Mouse (Mus musculus): ENCODE measurements around the gene Tmem200b. TPM values are rescaled to one million over a fixed set of nuclear protein-coding genes. Genes with fewer than 3 reads are reported as not detected.
A peak's percentile ranks its signal among the peaks of the same experiment; 100 is the strongest.

Gene Tmem200b
- polyA plus RNA-seq, 1 experiment: 2.3 TPM

DNA sequence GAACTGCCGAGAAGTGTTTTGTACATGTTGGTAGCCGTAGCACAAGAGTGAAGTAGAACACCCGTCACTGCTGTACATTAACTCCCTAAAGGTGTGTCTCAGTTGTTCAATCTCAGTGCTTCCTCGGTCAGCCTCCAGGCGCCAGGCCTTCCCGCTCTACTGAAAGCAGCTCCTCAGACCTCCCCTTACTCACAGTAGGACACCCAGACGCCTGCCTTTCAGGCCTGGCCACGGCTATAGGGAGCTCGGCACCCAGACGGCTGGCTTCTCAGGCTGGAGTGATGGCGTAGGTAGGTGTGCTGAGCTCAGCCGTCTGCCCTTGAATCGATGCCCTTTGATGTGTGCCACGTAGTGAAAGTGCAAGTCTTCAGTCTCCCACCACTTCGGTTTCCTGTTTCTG, 20.5 kb upstream of the Tmem200b start:
- TF ChIP-seq FOSL1 (IDR thresholded peaks at IDR 0.05; ENCODE audit: insufficient read depth, low read length, poor library complexity, severe bottlenecking) (no peak), CEBPB (IDR thresholded peaks at IDR 0.05; ENCODE audit: low read depth) (no peak), MYOD1 (IDR thresholded peaks at IDR 0.05; ENCODE audit: control insufficient read depth, insufficient read length, low read depth) (no peak), CTCF (IDR thresholded peaks at IDR 0.05; ENCODE audit: control insufficient read depth, insufficient read depth, insufficient read length) (no peak), MYOG (IDR thresholded peaks at IDR 0.05; ENCODE audit: control insufficient read depth, extremely low read depth, insufficient read length) (no peak), USF1 (IDR thresholded peaks at IDR 0.05; ENCODE audit: low read depth) (no peak)
- Histone ChIP-seq H3K4me3 (ENCODE audit: insufficient read depth, poor library complexity, severe bottlenecking) (no peak overlapping the region), H3K36me3 (ENCODE audit: control insufficient read depth, insufficient read depth) (peaks cover 68% of the 10 kb centered on the region), H3K79me2 (ENCODE audit: control insufficient read depth, insufficient read depth) (no peaks in the 10 kb centered on the region), H3ac (ENCODE audit: control insufficient read depth, insufficient read length, low read depth) (no peak overlapping the region), H3K79me3 (ENCODE audit: low read depth) (no peaks in the 10 kb centered on the region), H3K27me3 (ENCODE audit: control insufficient read depth, insufficient read depth, insufficient read length) (no peaks in the 10 kb centered on the region)

DNA sequence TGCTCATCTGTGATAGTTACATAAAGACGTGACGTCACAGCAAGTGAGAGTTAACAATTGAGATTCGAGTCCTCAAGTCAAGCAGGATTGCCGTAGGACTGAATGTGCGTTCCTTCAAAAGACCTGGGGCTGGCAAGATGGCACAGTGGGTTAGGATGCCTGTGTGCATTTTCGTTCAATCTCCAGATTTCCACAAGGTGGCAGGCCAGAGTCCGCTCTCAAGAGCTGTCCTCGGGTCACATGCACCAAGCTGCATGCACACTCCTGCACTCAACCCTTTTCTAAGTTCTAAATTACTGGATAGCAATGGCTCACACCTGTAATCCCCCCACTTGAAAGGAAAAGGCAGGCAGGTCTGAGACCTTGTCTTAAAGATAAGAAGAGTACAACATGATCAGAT, 17.1 kb upstream of the Tmem200b start:
- H3K27me3 ChIP-seq (ENCODE audit: control insufficient read depth, insufficient read depth, insufficient read length): no peaks in the 10 kb centered on the region
- TF ChIP-seq FOSL1 (IDR thresholded peaks at IDR 0.05; ENCODE audit: insufficient read depth, low read length, poor library complexity, severe bottlenecking): no peak
- TF ChIP-seq CEBPB (IDR thresholded peaks at IDR 0.05; ENCODE audit: low read depth): no peak
- TF ChIP-seq CTCF (IDR thresholded peaks at IDR 0.05; ENCODE audit: control insufficient read depth, insufficient read depth, insufficient read length): no peak
- TF ChIP-seq MAX (IDR thresholded peaks at IDR 0.05): no peak
- no peak for TF ChIP-seq USF1 (IDR thresholded peaks at IDR 0.05; ENCODE audit: low read depth)
- TF ChIP-seq MYOG (IDR thresholded peaks at IDR 0.05; ENCODE audit: control insufficient read depth, extremely low read depth, insufficient read length): no peak
- TF ChIP-seq MYOD1 (IDR thresholded peaks at IDR 0.05; ENCODE audit: control insufficient read depth, insufficient read length, low read depth): no peak
- H3ac ChIP-seq (ENCODE audit: control insufficient read depth, insufficient read length, low read depth): no peak overlapping the region
- H3K79me2 ChIP-seq (ENCODE audit: control insufficient read depth, insufficient read depth): no peaks in the 10 kb centered on the region
- H3K4me3 ChIP-seq (ENCODE audit: insufficient read depth, poor library complexity, severe bottlenecking): no peak overlapping the region
- no peaks in the 10 kb centered on the region for H3K79me3 ChIP-seq (ENCODE audit: low read depth)
- H3K36me3 ChIP-seq (ENCODE audit: control insufficient read depth, insufficient read depth): peaks cover 44% of the 10 kb centered on the region

DNA sequence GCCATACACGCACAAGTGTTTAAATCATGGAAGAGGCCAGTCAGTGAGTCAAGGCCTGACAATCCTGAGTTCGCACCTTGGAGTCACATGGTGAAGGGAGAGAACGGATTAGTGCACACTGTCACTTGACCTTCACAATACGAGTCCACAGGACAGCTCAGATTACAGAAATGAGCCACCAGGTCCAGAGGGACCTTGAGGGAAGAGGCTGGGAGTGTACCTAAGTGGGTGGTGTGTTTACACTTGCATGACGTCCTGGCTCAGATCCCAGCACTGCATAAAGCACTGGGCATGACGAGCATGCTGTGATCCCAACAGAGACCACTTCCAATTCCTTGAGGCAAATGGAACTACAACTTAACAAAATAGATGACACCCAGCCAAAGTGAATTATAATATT, 15.1 kb upstream of the Tmem200b start:
- no peaks in the 10 kb centered on the region for H3K27me3 ChIP-seq (ENCODE audit: control insufficient read depth, insufficient read depth, insufficient read length)
- TF ChIP-seq FOSL1 (IDR thresholded peaks at IDR 0.05; ENCODE audit: insufficient read depth, low read length, poor library complexity, severe bottlenecking) (no peak), MAX (IDR thresholded peaks at IDR 0.05) (peak; percentile 11)

DNA sequence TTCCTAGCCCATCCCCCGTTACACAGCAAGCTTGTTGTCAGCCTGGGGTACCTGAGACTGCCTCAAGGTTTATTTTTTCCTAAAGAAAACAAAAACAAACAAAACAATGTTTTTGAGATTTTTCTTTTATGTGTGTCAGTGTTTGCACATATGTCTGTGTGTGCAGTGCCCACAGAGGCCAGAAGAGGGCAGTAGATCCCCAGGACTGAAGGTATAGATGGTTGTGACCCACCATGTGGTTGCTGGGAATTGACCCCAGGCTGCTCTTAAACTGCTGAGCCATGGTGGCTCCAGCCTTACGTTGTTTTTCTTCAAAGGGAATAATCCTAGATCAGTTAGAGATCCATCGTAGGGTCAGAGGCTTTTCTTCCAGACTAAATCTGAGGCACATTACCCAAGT, 13.7 kb upstream of the Tmem200b start:
- Histone ChIP-seq H3K79me2 (ENCODE audit: control insufficient read depth, insufficient read depth) (no peaks in the 10 kb centered on the region), H3K4me3 (ENCODE audit: insufficient read depth, poor library complexity, severe bottlenecking) (no peak overlapping the region), H3K36me3 (ENCODE audit: control insufficient read depth, insufficient read depth) (peaks cover 14% of the 10 kb centered on the region), H3K27me3 (ENCODE audit: control insufficient read depth, insufficient read depth, insufficient read length) (no peaks in the 10 kb centered on the region), H3ac (ENCODE audit: control insufficient read depth, insufficient read length, low read depth) (no peak overlapping the region), H3K79me3 (ENCODE audit: low read depth) (no peaks in the 10 kb centered on the region)
- no peak for TF ChIP-seq CEBPB (IDR thresholded peaks at IDR 0.05; ENCODE audit: low read depth)
- TF ChIP-seq MYOG (IDR thresholded peaks at IDR 0.05; ENCODE audit: control insufficient read depth, extremely low read depth, insufficient read length): no peak
- no peak for TF ChIP-seq MAX (IDR thresholded peaks at IDR 0.05)
- no peak for TF ChIP-seq CTCF (IDR thresholded peaks at IDR 0.05; ENCODE audit: control insufficient read depth, insufficient read depth, insufficient read length)

More for the DNA sequence above, 15.1 kb upstream of the Tmem200b start:
- Histone ChIP-seq H3ac (ENCODE audit: control insufficient read depth, insufficient read length, low read depth) (no peak overlapping the region), H3K4me3 (ENCODE audit: insufficient read depth, poor library complexity, severe bottlenecking) (no peak overlapping the region), H3K79me3 (ENCODE audit: low read depth) (no peaks in the 10 kb centered on the region), H3K36me3 (ENCODE audit: control insufficient read depth, insufficient read depth) (peaks cover 26% of the 10 kb centered on the region), H3K79me2 (ENCODE audit: control insufficient read depth, insufficient read depth) (no peaks in the 10 kb centered on the region)

DNA sequence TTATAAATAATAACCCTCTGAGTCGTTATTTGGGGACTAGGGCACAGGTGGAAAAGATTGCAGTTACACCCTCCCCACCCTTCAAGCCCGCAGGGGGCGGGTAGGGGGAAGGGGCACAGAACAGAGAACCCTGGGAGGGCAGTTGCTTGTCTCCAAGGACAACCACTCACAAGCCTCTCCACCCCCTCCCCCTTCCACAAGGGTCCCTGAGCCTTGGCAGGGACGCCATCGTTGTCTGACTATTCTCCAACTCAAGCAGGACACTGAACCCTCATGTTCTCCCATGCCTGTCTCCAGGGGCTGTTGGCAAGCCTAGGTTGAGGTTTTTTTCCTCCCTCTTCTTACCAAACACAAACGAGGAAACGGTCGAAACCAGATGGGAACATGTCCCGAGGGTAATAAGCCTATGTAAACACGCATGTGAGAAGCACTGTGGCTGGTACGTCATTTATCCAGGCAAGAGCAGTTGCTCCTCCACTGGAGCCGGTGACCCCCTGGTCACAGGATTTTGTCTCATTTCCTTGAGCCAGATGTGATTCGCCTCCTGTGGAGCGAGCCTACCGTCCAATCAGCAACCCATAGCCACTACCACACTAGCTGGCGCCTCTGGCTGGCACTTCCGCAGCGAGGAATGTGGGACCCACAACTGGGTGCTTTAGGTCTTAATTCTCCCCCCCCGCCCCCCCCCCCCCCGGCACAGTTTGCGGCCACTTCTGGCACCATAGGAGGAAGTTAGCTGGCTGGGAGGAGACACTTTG, 11.2 kb upstream of the Tmem200b start:
- Histone ChIP-seq H3K36me3 (ENCODE audit: control insufficient read depth, insufficient read depth) (peaks cover 2% of the 10 kb centered on the region), H3K79me3 (ENCODE audit: low read depth) (no peaks in the 10 kb centered on the region), H3ac (ENCODE audit: control insufficient read depth, insufficient read length, low read depth) (no peak overlapping the region), H3K27me3 (ENCODE audit: control insufficient read depth, insufficient read depth, insufficient read length) (no peaks in the 10 kb centered on the region), H3K79me2 (ENCODE audit: control insufficient read depth, insufficient read depth) (no peaks in the 10 kb centered on the region), H3K4me3 (ENCODE audit: insufficient read depth, poor library complexity, severe bottlenecking) (no peak overlapping the region)
- TF ChIP-seq CTCF (IDR thresholded peaks at IDR 0.05; ENCODE audit: control insufficient read depth, insufficient read depth, insufficient read length): no peak
- no peak for TF ChIP-seq USF1 (IDR thresholded peaks at IDR 0.05; ENCODE audit: low read depth)
- no peak for TF ChIP-seq MAX (IDR thresholded peaks at IDR 0.05)
- no peak for TF ChIP-seq CEBPB (IDR thresholded peaks at IDR 0.05; ENCODE audit: low read depth)
- no peak for TF ChIP-seq MYOD1 (IDR thresholded peaks at IDR 0.05; ENCODE audit: control insufficient read depth, insufficient read length, low read depth)
- no peak for TF ChIP-seq MYOG (IDR thresholded peaks at IDR 0.05; ENCODE audit: control insufficient read depth, extremely low read depth, insufficient read length)
- TF ChIP-seq FOSL1 (IDR thresholded peaks at IDR 0.05; ENCODE audit: insufficient read depth, low read length, poor library complexity, severe bottlenecking): no peak

DNA sequence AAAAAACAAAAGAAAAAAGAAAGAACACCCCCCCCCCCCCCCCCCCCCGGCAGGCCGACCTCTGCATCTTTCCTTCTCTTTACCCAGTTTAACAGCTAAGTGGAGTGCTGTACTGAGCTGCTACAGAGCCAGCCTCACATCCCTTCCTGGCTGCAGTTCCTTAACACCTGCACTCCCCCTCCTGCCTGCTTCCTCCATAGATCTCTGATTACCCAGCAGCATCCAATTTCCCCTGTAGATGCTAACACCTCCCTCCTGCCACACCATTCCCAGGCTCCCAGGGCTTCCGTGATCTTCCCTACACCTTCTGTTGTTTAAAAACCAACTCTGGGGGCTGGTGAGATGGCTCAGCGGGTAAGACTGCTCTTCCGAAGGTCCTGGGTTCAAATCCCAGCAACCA, 10.1 kb upstream of the Tmem200b start:
- TF ChIP-seq USF1 (IDR thresholded peaks at IDR 0.05; ENCODE audit: low read depth) (no peak), FOSL1 (IDR thresholded peaks at IDR 0.05; ENCODE audit: insufficient read depth, low read length, poor library complexity, severe bottlenecking) (no peak), CEBPB (IDR thresholded peaks at IDR 0.05; ENCODE audit: low read depth) (no peak), MYOG (IDR thresholded peaks at IDR 0.05; ENCODE audit: control insufficient read depth, extremely low read depth, insufficient read length) (no peak), CTCF (IDR thresholded peaks at IDR 0.05; ENCODE audit: control insufficient read depth, insufficient read depth, insufficient read length) (no peak), MYOD1 (IDR thresholded peaks at IDR 0.05; ENCODE audit: control insufficient read depth, insufficient read length, low read depth) (no peak), MAX (IDR thresholded peaks at IDR 0.05) (no peak)
- no peaks in the 10 kb centered on the region for H3K79me3 ChIP-seq (ENCODE audit: low read depth)
- no peaks in the 10 kb centered on the region for H3K27me3 ChIP-seq (ENCODE audit: control insufficient read depth, insufficient read depth, insufficient read length)
- no peak overlapping the region for H3K4me3 ChIP-seq (ENCODE audit: insufficient read depth, poor library complexity, severe bottlenecking)
- H3K36me3 ChIP-seq (ENCODE audit: control insufficient read depth, insufficient read depth): no peaks in the 10 kb centered on the region
- H3K79me2 ChIP-seq (ENCODE audit: control insufficient read depth, insufficient read depth): no peaks in the 10 kb centered on the region
- no peak overlapping the region for H3ac ChIP-seq (ENCODE audit: control insufficient read depth, insufficient read length, low read depth)
